Mouse (Mus musculus) heart, postnatal 25 days (tissue): ENCODE measurements around the gene Zfp14. TPM values are rescaled to one million over a fixed set of nuclear protein-coding genes. Genes with fewer than 3 reads are reported as not detected.

Experiments
- DNase-seq: peaks from one replicate; pipeline ENCODE4 v3.0.0; 2022; ENCODE audit warnings: low spot score
- intact Hi-C: fragments of 180-260 bp; cut with DNase I; formaldehyde crosslinking; loops from one replicate; pipeline ENCODE4 v1.15.1; 2025
- total RNA-seq, 2 experiments: library from RNA; stranded (reverse); gene quantifications; 2 replicates each; pipeline ENCODE4 v1.2.3; 2021

Gene Zfp14
- total RNA-seq, 2 experiments from 2014 or later, result 2.2 to 2.8 TPM

GRCm38 (mm10) chr7:30031379-30031778, 19.8 kb downstream of the Zfp14 start:
- DNase-seq, result no peak
- intact Hi-C loops, result no loop called here

GRCm38 (mm10) chr7:30030677-30031076, 20.5 kb downstream of the Zfp14 start:
- no peak for DNase-seq
- intact Hi-C loops, result no loop called here

DNA sequence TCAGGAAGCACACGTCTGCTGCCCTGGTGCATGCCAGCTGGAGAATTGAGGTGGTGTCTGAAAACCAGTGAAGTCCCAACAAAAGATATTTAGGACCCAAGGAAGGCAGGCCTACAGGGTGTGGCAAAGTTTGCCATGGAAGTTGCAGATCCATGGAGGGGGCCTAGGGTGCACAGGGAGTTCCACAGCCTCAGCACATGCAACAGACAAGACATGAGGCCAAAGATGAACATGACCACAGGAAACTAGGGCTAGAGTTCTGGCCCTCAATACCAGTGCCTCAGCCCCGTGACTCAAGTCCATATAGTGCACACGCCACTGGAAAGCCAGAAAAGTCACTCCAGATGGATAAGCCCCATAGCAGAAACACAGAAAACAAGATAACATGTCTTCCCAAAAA, 22.6 kb downstream of the Zfp14 start:
- intact Hi-C loops, result no loop called here
- no peak for DNase-seq

DNA sequence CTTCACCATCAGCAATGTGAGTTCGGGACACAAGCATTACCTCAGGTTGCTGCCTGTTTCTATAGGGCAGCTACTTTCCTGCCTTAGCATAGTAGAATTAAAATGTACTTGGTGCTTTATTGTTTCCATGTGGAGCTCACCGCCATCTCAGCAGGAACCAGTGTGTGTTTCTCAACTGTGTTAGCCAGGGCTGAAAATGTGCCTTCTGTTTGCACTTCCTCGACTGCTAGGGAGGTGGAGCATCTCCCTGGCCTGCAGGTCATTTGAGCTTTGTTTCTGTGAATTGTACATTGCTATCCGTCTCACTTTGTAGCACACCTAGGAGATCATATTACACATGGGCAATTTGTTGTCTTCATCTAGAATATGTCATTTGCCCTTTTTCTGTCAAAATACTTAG, 23.8 kb downstream of the Zfp14 start:
- DNase-seq, result no peak
- intact Hi-C loops, result no loop called here

GRCm38 (mm10) chr7:30025358-30025757, 25.8 kb downstream of the Zfp14 start:
- intact Hi-C loops, result no loop called here
- no peak for DNase-seq

DNA sequence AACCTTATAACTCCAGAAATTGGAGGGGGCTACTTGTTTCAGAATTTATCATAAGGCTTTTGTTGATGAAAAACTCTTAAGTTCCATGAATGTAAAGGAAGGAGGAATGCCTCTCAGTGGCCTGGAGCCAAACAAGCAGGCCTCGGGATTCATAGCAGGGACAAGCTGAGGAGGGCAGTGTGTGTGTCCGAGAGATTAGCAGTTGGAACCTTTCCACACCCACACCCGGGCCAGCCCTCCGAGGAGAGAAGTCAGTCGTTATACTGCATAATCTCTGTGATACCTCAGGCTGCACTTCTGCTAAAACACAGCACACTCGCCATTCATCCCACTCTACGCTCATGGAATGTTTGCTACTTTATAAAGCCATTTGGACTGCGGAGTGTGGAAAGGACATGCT, 27.4 kb downstream of the Zfp14 start:
- DNase-seq, result no peak
- intact Hi-C loops, result loop anchor here (5.0 kb wide), 1 partner anchor 149 kb away; no protein-coding TSS in a partner anchor

- intact Hi-C loops, result loop anchor here (5.0 kb wide), 1 partner anchor 149 kb away; no protein-coding TSS in a partner anchor
Observed at GRCm38 (mm10) chr7:30023324-30023723, 27.9 kb downstream of the Zfp14 start.

DNA sequence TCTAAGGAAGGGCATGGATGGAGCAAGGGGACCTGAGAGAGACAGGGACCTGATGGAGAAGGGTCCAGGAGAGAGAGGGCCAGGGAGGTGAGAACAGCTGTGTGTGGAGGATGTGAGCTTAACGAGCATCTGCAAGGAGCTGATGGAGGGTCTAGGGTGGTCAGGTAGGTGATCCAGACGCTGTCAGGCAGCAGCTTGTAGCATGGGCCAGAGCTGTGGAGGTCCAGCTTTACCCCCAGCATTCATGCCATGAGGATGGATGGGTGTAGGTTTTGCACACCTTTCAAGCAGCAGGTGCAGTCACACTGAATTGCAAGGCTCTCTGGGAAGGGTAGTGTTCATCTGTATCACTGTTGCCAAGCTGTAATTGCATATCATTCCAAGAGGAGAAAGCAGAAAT, 31.6 kb downstream of the Zfp14 start:
- no peak for DNase-seq
- intact Hi-C loops, result no loop called here

More at GRCm38 (mm10) chr7:30023324-30023723, 27.9 kb downstream of the Zfp14 start:
- DNase-seq, result no peak

GRCm38 (mm10) chr7:30017226-30017625, 34.0 kb downstream of the Zfp14 start:
- intact Hi-C loops, result no loop called here
- no peak for DNase-seq

DNA sequence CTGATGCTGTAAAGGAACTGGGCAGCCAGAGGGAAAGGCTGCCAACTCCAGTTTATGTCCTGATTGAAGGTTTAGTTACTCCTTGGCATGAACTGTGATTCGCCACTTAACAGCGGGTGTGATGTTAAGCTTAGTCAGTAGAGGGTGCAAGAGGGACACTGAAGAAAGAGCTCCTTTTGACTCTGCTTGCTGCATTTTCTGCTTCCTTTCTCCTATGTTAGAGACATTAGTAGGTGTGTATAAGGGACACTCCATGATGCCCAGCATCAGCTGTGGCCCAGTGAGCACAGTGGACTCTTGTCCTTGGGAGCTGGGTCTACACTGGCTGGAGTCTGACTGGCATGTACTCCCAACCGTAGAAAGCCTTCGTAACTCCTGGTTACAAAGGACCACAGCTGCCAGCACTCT, 38.2 kb downstream of the Zfp14 start:
- intact Hi-C loops, result loop anchor here (5.0 kb wide), 1 partner anchor 189 kb away; no protein-coding TSS in a partner anchor
- DNase-seq, result no peak

DNA sequence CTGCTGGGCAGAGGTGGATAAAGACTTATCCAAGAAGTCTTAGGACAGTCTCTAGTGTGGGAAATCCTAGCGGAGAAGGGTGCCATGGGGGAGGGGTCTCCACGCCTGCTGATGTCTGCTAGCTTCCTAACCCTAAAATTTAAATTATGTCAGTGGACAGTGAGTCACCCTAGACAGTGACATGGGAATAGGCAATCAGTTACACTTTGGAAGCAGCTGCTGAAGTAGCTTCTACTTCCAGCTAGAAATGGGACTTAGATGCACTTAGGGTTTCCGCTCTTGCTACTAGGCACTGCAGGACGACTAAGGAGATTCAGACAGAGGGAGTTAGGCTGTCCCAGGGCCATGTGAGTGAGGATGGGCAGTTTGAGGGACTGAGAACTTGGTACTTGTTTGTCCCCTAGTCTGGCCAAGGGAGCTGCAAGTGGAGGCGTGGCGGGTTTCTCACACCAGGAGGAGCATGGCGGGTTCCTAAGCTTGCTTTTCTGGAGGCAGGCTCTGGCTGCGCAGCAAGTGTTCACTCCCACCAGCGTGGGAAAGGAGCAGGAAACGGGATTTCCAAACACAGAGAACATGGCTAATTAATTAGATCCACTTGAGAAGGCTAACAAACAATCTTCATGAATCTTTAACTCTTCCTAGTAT, 40.5 kb downstream of the Zfp14 start:
- intact Hi-C loops, result loop anchor here (5.0 kb wide), 1 partner anchor 192 kb away; no protein-coding TSS in a partner anchor
- no peak for DNase-seq

DNA sequence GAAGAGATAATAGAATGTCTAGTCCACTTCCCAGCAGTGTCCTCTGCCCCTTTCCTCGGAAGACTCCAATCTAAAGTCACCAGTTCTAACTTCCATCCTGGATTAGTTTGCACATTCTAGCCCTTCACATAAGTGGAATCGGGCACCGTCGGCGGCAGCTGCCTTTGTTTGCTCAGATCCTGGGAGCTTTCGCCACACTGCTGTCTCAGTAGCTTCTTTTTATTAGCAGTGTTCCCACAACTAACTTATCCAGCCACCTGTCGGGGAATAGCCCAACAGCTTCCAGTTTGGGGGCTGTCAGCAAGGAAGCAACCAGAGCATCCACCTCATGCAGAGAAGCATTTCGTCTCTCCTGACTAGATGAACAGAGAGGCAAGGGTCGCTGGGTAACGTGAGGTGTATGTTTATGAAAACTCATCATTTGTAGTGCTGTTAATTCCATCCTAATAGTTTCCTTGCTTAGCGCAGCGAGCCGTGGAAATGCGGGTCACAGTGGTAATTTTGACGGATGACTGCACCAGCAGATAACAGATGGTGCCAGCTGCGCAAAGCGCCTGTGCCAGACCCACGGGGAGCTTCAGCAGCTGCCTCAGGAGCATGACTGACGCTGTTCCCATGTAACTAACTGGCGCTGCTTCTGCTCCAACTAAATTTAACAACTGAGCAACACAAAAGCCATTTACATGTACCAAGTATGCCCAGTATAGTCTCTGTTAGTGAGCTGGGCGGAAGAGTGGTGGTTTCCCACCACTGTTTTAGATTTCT, 41.7 kb downstream of the Zfp14 start:
- no peak for DNase-seq
- intact Hi-C loops, result loop anchor here (5.0 kb wide), 1 partner anchor 193 kb away; no protein-coding TSS in a partner anchor

DNA sequence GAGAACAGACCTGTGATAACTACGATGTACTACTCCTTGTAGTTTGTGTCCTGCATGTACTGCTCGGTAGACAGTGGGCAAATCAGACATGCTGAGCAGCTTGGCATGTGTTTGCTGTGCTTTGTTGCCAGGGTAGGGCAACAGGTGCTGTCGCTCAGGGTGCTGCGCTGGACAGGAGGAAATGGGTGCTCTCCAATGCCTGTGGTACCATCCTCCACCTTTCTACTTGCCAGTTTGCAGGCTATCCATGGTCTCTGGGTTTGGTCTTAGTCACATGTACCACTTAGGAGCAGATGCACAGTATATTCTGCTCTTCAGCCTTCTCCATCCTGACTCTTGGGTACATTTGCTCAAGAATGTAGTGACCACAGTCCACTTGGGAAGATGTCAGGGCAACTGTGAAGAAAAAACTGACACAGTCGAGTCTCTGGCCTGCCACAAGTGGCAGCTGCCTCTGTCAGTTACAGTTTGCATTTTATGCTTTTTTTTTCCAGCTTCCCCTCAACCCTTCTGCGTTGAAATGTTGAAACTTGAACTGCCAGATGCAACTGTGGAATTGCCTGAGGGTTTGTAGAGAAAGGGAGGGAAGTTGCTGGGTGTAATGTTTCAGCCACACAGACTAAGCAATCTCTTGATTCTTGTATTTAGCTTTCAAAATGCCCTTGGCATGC, 43.0 kb downstream of the Zfp14 start:
- no peak for DNase-seq
- intact Hi-C loops, result no loop called here

- intact Hi-C loops, result no loop called here
- DNase-seq, result no peak
Observed at GRCm38 (mm10) chr7:30007601-30008000, 43.6 kb downstream of the Zfp14 start.

DNA sequence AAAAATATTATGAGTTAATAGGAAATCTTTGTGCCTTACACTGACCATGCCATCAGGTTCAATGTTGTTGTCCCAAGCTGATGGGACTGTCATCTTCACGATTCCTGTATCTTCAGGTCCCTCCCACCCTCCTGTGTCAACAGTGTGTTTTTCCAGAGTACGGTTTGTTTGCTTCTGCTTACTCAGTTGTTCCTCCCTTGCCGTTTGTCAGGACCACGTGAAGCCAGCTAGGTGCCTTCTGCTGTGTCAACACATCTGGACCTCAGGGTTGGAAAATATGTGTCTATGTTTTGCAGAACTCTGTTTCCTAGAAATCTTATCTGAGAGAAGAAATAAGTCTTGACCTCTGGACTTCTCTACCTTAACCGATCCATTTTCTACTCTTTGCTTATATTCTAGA, 50.6 kb downstream of the Zfp14 start:
- intact Hi-C loops, result no loop called here
- no peak for DNase-seq

- DNase-seq, result no peak
- intact Hi-C loops, result no loop called here
Observed at GRCm38 (mm10) chr7:29995134-29995533, 56.0 kb downstream of the Zfp14 start.

DNA sequence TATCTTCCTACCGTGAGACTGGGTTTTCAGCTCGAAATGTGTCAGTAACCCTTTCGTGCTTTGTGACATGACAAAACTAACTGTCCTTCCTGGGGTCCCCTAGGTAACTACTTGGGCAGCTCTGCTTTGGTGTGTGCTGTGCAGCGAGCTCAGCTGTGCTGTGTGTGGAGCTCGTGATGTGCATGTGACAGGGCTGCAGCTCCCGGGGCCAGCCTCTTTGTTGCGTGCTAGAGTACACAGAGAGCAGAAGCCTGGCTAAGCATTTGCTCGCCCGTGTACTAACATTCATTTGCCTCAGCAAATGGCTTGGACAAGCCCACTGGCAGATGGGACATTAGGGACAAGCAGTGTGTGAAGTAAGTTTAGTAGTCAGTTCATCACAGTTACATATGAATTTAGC, 57.8 kb downstream of the Zfp14 start:
- DNase-seq, result no peak
- intact Hi-C loops, result no loop called here

DNA sequence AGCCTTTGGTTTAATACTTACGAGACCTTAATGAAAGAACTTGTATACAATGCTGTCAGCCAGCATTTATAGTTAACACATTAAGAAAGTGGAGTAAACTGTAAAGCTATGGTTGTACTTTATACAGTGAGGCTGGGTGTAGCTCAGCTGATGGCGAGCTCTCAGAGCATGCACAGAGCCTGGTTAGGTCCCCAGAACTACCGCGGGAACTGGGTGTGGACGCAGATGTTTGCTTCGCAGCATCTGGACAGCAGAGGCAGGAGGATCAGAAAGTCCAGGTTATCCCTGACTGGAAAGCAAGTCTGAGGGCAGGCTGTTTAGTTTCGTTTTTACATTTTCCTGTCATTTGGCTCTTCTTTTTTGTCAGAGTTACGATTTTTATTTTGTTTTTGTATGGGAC, 58.5 kb downstream of the Zfp14 start:
- intact Hi-C loops, result no loop called here
- no peak for DNase-seq

DNA sequence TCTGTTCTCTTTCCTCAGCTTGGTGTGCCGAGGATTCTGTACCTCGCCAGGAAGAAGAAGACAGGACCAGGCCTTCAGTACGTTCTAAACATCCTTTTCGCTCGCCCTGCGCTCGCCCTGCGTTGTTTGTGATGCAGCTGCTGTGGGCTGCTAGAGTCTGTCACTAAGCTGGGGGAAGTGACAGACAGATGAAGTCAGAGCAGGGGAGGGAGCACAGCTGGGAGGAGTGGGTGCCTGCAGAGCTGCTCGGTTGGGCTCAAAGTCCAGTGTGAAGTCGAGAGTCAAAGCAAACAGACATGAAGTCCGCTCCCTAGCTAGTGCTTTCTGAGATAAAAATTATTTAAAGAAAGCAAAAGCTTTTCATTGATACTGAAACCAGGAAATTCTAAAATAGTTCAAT, 62.1 kb downstream of the Zfp14 start:
- no peak for DNase-seq
- intact Hi-C loops, result no loop called here

GRCm38 (mm10) chr7:29987551-29987950, 63.6 kb downstream of the Zfp14 start:
- intact Hi-C loops, result no loop called here
- no peak for DNase-seq
